Mouse (Mus musculus) bone marrow, adult 2 months (tissue): ENCODE results near the gene Ugt1a8.

ENCODE experiments used
- CTCF ChIP-seq: fragments of 200-500 bp; IDR thresholded peaks from 2 replicates; pipeline ENCODE4 v1.5.1; 2011; ENCODE audit warnings: low read length, control low read depth; ENCODE audit not compliant: control insufficient read depth, insufficient read depth
- POLR2A ChIP-seq: fragments of 200-500 bp; IDR thresholded peaks from 2 replicates; pipeline ENCODE4 v1.6.1; 2011; ENCODE audit warnings: low read depth, mild to moderate bottlenecking, control low read depth, low read length, borderline replicate concordance; ENCODE audit not compliant: control insufficient read depth

- TF ChIP-seq CTCF (no peak), POLR2A (no peak)
Measured at GRCm38 (mm10) chr1:88218591-88218990, 131.0 kb downstream of the Ugt1a8 start.
